Mouse (Mus musculus) layer of hippocampus, postnatal 10 days (tissue): ENCODE measurements around the gene Hspbp1. TPM values are rescaled to one million over a fixed set of nuclear protein-coding genes. Genes with fewer than 3 reads are reported as not detected.

Source experiments
- DNase-seq, 2 experiments: peaks; one replicate each; pipeline ENCODE4 v3.0.0; 2021; ENCODE audit warnings: low spot score in 2 of 2
- total RNA-seq, 2 experiments: library from RNA; stranded (reverse); gene quantifications; 2 replicates each; pipeline ENCODE4 v1.2.3; 2021

Hspbp1 gene
- total RNA-seq, 2 experiments from 2014 or later = 93.2 to 97.2 TPM

- no peak for DNase-seq
These were observed 43.7 kb downstream of the Hspbp1 start for GRCm38 (mm10) chr7:4641155-4641554.

GRCm38 (mm10) chr7:4636179-4636578, 48.7 kb downstream of the Hspbp1 start:
- no peak for DNase-seq

DNA sequence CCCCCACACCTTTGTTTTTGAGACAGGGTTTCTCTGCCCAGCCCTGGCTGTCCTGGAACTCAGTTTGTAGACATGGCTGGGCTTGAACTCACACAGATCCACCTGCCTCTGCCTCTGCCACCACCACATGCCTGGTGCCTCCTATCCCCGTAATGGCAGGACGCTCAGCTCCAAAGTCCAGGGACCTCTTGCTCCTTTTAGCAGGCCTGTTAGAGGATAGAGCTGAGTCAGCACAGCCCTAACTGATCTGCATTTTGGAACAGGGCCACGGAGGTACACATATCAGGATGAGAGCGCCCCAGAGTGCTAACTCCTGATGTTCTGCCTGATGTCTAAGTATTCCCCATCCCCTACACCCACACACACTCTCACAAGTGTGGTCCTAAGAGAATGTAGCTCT, 53.8 kb downstream of the Hspbp1 start, which contains the start of gene Tmem86b:
TSS of gene Tmem86b (minus strand) at position 392 of the 400 bp plus-strand sequence.
- DNase-seq = no peak

DNA sequence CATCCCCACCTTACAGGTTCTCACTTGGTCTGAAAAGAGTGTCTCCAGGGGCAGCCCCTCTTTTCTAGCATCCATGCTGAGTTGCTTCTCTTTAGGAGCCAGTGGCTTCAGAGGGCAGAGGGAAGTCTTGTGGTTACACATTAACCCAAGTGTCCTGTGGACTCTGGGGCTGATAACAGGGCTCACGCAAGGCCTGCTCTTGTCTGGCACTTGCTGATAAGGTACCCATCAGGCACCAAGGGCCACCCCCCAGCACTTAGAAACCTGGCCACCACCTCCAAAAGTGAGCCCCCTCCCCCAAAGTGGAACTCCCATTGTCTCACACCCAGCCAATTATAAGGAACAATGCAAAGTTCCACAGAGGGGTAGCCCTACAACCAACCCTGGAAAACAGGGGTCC, 54.7 kb downstream of the Hspbp1 start:
- DNase-seq = no peak

DNA sequence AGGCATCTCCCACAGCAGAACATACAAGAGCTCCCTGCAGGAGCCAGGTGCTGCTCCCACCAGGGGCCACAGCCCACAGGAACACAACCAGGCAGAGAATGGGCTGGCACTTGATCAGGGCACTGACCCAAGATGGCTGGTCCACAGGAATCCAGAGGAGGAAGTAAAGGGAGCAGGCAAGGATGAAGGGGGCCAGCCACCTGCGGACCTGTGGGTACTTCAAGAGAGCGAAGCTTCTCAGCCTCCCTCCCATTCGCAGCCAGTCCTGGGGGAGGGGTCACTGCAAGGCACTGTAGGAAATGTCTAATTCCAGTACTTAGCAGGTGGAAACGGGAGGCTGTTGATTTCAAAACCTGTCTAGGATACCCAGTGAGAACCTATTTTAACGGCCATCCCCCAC, 55.3 kb downstream of the Hspbp1 start:
- no peak for DNase-seq

GRCm38 (mm10) chr7:4625928-4626327, 58.9 kb downstream of the Hspbp1 start:
- DNase-seq = no peak

DNA sequence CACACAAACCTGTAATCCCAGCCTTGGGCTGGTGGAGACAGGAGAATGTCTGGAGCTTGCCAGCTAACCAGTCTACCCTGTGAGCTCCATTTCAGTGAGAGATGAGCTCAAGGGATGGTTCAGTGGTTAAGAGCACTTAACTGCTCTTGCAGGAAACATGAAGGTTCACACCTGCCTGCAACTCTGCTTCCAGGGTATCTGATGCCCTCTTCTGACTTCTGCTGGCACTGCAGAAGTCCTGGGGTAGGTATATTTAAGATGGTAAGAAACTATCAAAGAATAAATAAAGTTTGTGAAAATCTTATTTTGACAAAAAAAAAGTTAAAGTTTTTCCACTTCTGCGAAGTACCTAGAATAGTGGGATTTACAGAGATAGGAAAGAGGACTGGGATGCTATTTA, 60.5 kb downstream of the Hspbp1 start:
- DNase-seq = no peak

DNA sequence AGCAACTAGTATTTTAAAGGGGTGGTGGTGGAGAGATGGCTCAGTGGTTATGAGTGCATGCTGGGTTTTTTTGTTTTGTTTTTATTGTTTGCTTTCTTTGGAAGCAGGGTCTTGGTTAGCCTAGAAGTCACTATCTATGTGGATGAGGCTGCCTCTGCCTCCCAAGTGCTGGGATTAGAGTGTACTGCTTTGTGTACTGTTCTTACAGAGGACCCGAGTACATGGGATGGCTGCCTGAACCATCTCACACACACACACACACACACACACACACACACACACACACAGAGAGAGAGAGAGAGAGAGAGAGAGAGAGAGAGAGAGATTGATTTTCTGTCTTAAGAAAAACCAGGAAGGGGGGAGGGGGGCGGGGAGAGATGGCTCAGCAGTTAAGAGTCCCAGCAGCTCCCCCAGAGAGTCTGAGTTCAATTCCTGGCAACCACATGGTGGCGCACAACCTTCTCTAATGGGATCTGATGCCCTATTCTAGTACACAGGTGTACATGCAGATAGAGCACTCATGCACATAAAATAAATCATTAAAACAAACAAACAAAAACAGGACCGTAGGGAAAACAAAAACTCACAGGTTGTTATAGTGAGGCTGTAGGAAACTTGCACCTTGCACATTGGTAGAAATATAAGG, 61.2 kb downstream of the Hspbp1 start:
- DNase-seq = peak; percentile 53 to 55

DNA sequence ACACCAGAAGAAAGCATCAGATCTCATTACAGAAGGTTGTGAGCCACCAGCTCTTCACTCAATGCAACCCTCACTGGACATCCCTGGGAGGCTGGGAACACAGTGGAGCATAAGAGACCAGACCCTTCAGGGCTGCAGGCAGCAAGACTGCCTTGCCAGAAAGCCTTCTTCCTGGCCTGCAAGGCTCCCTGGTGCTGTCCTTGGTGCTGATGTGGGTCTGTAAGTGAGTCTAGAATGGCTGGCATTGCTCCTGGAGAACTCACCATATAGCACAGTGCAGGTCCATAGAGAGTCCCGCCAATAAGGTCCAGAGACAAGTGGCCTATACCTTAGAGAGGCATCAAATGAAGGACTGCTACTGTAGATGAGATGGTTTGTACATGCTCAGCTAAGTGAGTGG, 64.9 kb downstream of the Hspbp1 start:
- DNase-seq = no peak

DNA sequence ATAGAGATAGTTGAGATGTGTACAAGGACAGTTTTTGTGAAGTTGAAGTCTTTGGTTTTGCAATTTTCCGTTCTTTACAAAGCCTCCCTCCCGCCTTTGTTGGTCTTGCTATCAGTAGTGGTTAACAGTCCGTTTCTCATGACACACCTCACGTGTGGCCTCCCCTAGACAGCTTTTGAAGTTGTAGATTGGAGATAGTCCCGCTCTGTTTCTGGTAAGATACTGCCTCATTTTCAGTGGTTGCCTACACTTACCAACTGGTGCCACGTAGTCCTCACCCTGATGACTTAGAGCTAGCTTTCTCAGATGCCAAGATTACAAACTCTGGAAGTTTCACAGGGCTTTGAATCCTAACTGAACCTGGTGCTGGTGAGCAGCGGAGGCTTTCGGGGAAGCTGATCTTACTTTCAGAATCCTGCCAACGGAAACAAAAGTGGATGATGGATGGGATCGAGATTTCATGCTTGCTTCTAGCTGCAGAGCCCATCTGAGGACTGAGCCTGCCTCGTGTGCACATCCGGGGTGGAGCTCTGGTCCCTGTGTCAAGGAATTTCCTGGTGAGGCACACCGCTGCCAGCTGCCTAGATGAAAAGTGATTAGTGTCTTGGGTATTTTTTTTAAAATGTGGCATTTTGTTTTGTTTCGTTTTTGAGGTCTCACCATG, 71.0 kb downstream of the Hspbp1 start:
- DNase-seq = no peak

DNA sequence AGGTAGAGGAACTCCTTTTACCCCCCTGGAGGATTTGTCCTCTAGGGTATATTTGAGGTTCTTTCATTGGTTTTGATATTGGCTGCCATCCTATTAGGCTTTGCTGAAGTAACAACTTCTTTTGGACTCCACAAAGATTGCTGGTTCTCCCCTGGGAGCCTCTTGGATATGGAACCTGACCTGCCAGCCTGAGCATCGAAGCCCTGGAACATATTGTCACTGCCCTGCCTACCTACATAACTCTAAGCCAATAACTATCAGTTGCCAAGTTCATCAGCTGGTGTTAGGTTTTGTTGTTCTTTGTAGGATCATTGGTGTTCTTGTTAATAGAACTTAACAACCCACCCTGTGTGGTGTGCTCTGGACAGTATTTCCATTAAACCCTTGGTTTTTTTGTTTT, 71.9 kb downstream of the Hspbp1 start:
- no peak for DNase-seq

DNA sequence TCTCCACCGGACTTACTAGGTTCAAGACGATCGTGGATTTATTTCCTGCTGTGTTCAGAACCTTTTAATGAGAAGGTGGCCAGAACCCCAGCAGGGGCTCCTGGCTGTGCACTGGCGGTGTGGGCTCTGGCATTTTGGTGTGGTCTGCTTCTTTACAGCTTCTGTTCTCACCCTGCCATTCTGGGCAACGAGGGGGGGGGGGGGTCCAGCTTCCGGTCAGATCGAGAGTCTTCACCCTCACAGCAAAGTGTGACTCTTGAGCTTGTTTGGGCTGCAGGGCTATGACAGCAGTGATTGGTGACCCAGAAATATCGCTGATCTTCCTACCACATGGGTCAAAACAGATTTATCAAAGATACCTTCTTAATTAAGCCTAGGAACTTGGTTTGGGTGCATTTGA, 72.5 kb downstream of the Hspbp1 start:
- DNase-seq = no peak

DNA sequence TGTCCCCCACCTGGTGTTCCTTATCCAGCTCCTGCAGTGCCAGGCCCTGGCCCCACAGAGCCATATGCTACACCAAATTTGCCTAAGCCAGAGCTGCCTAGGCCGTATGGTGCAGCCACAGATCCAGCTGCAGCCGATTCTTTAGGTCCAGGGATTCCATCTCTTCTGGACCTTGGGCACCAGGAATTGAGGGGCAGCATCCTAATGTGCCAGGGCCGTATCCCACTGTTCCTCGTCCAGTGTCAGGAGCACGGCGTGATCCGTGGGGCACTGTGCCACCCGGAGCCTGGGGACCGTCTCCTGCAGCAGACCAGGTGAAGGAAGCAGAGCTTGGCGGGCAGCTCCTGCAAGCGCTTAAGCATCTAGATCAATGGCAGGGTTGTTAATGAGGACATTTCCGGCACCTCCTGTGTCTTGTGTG, 72.9 kb downstream of the Hspbp1 start:
- DNase-seq = no peak

DNA sequence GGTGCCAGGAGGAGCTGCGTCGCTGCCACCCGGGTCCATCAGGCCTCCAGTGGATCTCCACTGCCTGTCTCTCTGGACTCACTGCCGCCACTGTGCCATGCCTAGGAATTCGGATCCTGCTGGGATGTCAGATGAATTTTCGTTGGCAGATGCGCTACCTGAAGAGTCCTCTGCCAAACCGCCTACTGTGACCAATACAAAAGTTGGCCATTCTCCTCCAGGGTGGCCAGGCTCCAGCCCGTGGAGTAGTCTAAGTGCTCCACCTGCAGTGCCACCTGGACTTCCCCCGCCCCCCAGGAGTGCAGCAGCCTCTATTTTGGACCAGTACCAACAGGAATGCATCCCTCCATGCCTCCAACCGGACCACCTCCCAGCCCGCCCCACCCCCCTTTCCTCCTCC, 73.4 kb downstream of the Hspbp1 start:
- no peak for DNase-seq

Other genes starting within 250 kb of the Hspbp1 start
- gene Rdh13, start 239.4 kb downstream of the Hspbp1 start, total RNA-seq = 10 to 100 TPM; 33.6 to 40.1 TPM
- 1 to 10 TPM; 3.2 to 4.9 TPM for gene Eps8l1, start 224.4 kb downstream of the Hspbp1 start, total RNA-seq
- 100 to 1,000 TPM; 114 to 125 TPM for gene Ppp1r12c, start 183.4 kb downstream of the Hspbp1 start, total RNA-seq
- gene Tnnt1, start 168.7 kb downstream of the Hspbp1 start, total RNA-seq = 1 to 10 TPM; 2.0 to 2.9 TPM
- gene Tnni3, start 160.8 kb downstream of the Hspbp1 start, total RNA-seq = 1 to 10 TPM in 1 of 2 experiments, under 1 TPM in 1; 0.94 to 2.0 TPM
- 1 to 10 TPM; 1.2 to 1.4 TPM for gene Dnaaf3, start 152.6 kb downstream of the Hspbp1 start, total RNA-seq
- 100 to 1,000 TPM; 203 to 205 TPM for gene Syt5, start 137.5 kb downstream of the Hspbp1 start, total RNA-seq
- gene Ptprh, start 81.0 kb downstream of the Hspbp1 start, total RNA-seq = 1 to 10 TPM; 1.1 TPM
- gene Tmem86b, start 53.6 kb downstream of the Hspbp1 start, total RNA-seq = 10 to 100 TPM; 13.9 to 18.5 TPM
- 100 to 1,000 TPM; 112 to 121 TPM for gene Ppp6r1, start 26.0 kb downstream of the Hspbp1 start, total RNA-seq
- 100 to 1,000 TPM; 280 to 313 TPM for gene Brsk1, start 5.5 kb upstream of the Hspbp1 start, total RNA-seq
- not detected for gene Tmem150b, start 40.2 kb upstream of the Hspbp1 start, total RNA-seq
- 10 to 100 TPM; 43.5 to 45.9 TPM for gene Kmt5c, start 55.0 kb upstream of the Hspbp1 start, total RNA-seq
- 1 to 10 TPM; 6.5 to 9.8 TPM for gene Cox6b2, start 68.0 kb upstream of the Hspbp1 start, total RNA-seq
- not detected for gene Fam71e2, start 86.2 kb upstream of the Hspbp1 start, total RNA-seq
- gene Il11, start 97.8 kb upstream of the Hspbp1 start, total RNA-seq = under 1 TPM; 0.38 to 0.41 TPM
- gene Tmem190, start 97.9 kb upstream of the Hspbp1 start, total RNA-seq = not detected
- 1 to 10 TPM; 4.3 to 5.4 TPM for gene Tmem238, start 104.6 kb upstream of the Hspbp1 start, total RNA-seq
- gene Rpl28, start 107.8 kb upstream of the Hspbp1 start, total RNA-seq = 100 to 1,000 TPM; 540 to 663 TPM
- gene Ube2s, start 127.5 kb upstream of the Hspbp1 start, total RNA-seq = 100 to 1,000 TPM; 129 to 166 TPM
- gene Shisa7, start 159.6 kb upstream of the Hspbp1 start, total RNA-seq = 100 to 1,000 TPM; 107 to 116 TPM
- gene Isoc2b, start 185.2 kb upstream of the Hspbp1 start, total RNA-seq = 1 to 10 TPM; 3.0 to 4.3 TPM
- gene Isoc2a, start 192.1 kb upstream of the Hspbp1 start, total RNA-seq = 1 to 10 TPM; 7.2 to 8.2 TPM
- gene Gm36210, start 221.4 kb upstream of the Hspbp1 start, total RNA-seq = under 1 TPM in 1 of 2 experiments, not detected in 1; 0.45 TPM
- 10 to 100 TPM; 14.3 TPM for gene Zfp628, start 230.1 kb upstream of the Hspbp1 start, total RNA-seq
- gene Nat14, start 237.0 kb upstream of the Hspbp1 start, total RNA-seq = 10 to 100 TPM; 57.9 to 67.4 TPM
- gene Ssc5d, start 240.7 kb upstream of the Hspbp1 start, total RNA-seq = 1 to 10 TPM; 2.9 to 3.0 TPM